Mouse (Mus musculus) CH12F3 (cell line): ENCODE data around the gene Alox15.

Experiments
- in situ Hi-C: fragments of 300-500 bp; cut with MboI; formaldehyde crosslinking; loops from 2 replicates; pipeline ENCODE4 v1.14.3; 2020; ENCODE audit warnings: low sequenced_read_pairs

Alox15 gene

GRCm38 (mm10) chr11:70309341-70309740, 42.5 kb downstream of the Alox15 start:
- in situ Hi-C loops = no loop called here

GRCm38 (mm10) chr11:70308296-70308695, 43.5 kb downstream of the Alox15 start:
- in situ Hi-C loops = no loop called here

- in situ Hi-C loops = no loop called here
Observed at GRCm38 (mm10) chr11:70306159-70306558, 45.7 kb downstream of the Alox15 start.

GRCm38 (mm10) chr11:70302293-70302692, 49.5 kb downstream of the Alox15 start:
- in situ Hi-C loops = no loop called here

GRCm38 (mm10) chr11:70297836-70298454, 53.9 kb downstream of the Alox15 start:
- in situ Hi-C loops = no loop called here

- in situ Hi-C loops = no loop called here
Observed at GRCm38 (mm10) chr11:70297405-70297804, 54.4 kb downstream of the Alox15 start.
